Mouse (Mus musculus): ENCODE data around the gene Znrf4.

- no peak for TF ChIP-seq POLR2A (IDR thresholded peaks at IDR 0.05; ENCODE audit: extremely low read depth, insufficient read depth, low read length)
- TF ChIP-seq CTCF (IDR thresholded peaks at IDR 0.05; ENCODE audit: low read depth, low read length): no peak
These were observed 36.4 kb upstream of the Znrf4 start for GRCm38 (mm10) chr17:56548605-56549105.
